Mouse (Mus musculus): ENCODE measurements around the gene Gpr55.
A peak's percentile ranks its signal among the peaks of the same experiment; 100 is the strongest.
"Not testable (repeated sequence)": the region's sequence is repeated elsewhere in the genome, so short reads cannot be mapped to it uniquely, and the experiment has no call there.

Gene Gpr55

GRCm38 (mm10) chr1:85960873-85961272 is at the start of gene Gpr55:
Gpr55 (minus strand) TSS chr1:85961007.
- no peak for DNase-seq (ENCODE audit: low read depth, low spot score)

GRCm38 (mm10) chr1:86007778-86008177 is 47.0 kb upstream of the Gpr55 start:
- DNase-seq (ENCODE audit: low read depth, low spot score) = peak; percentile 93

GRCm38 (mm10) chr1:86006040-86006439 is 45.2 kb upstream of the Gpr55 start:
- DNase-seq (ENCODE audit: low read depth, low spot score) = no peak

GRCm38 (mm10) chr1:86005540-86005939 is 44.7 kb upstream of the Gpr55 start:
- DNase-seq (ENCODE audit: low read depth, low spot score) = no peak

GRCm38 (mm10) chr1:85999853-86000570 is 39.2 kb upstream of the Gpr55 start:
- no peak for DNase-seq (ENCODE audit: low read depth, low spot score)

GRCm38 (mm10) chr1:85998012-85998411 is 37.2 kb upstream of the Gpr55 start:
- no peak for DNase-seq (ENCODE audit: low read depth, low spot score)

GRCm38 (mm10) chr1:85997221-85997620 is 36.4 kb upstream of the Gpr55 start:
- DNase-seq (ENCODE audit: low read depth, low spot score) = no peak

- DNase-seq (ENCODE audit: low read depth, low spot score) = no peak
Measured at GRCm38 (mm10) chr1:85993541-85993940, 32.7 kb upstream of the Gpr55 start.

GRCm38 (mm10) chr1:85992175-85992574 is 31.4 kb upstream of the Gpr55 start:
- no peak for DNase-seq (ENCODE audit: low read depth, low spot score)

- not testable (repeated sequence) for DNase-seq (ENCODE audit: low read depth, low spot score)
Measured at GRCm38 (mm10) chr1:85988882-85989281, 28.1 kb upstream of the Gpr55 start.

GRCm38 (mm10) chr1:85988351-85988750 is 27.5 kb upstream of the Gpr55 start:
- no peak for DNase-seq (ENCODE audit: low read depth, low spot score)

- DNase-seq (ENCODE audit: low read depth, low spot score) = no peak
Measured at GRCm38 (mm10) chr1:85985784-85986183, 25.0 kb upstream of the Gpr55 start.

- DNase-seq (ENCODE audit: low read depth, low spot score) = no peak
Measured at GRCm38 (mm10) chr1:85981738-85982357, 21.0 kb upstream of the Gpr55 start.

- no peak for DNase-seq (ENCODE audit: low read depth, low spot score)
Measured at GRCm38 (mm10) chr1:85977709-85978108, 16.9 kb upstream of the Gpr55 start.

GRCm38 (mm10) chr1:85973468-85973877 is 12.7 kb upstream of the Gpr55 start:
- DNase-seq (ENCODE audit: low read depth, low spot score) = no peak

GRCm38 (mm10) chr1:85972341-85972740 is 11.5 kb upstream of the Gpr55 start:
- DNase-seq (ENCODE audit: low read depth, low spot score) = no peak

- no peak for DNase-seq (ENCODE audit: low read depth, low spot score)
Measured at GRCm38 (mm10) chr1:85971070-85971469, 10.3 kb upstream of the Gpr55 start.

GRCm38 (mm10) chr1:85969519-85969918 is 8.7 kb upstream of the Gpr55 start:
- no peak for DNase-seq (ENCODE audit: low read depth, low spot score)

- no peak for DNase-seq (ENCODE audit: low read depth, low spot score)
Measured at GRCm38 (mm10) chr1:85969081-85969480, 8.3 kb upstream of the Gpr55 start.

- no peak for DNase-seq (ENCODE audit: low read depth, low spot score)
Measured at GRCm38 (mm10) chr1:85965856-85966255, 5.0 kb upstream of the Gpr55 start.

GRCm38 (mm10) chr1:85962081-85962480 is 1.3 kb upstream of the Gpr55 start:
- DNase-seq (ENCODE audit: low read depth, low spot score) = no peak

GRCm38 (mm10) chr1:85959889-85960276 is 924 bp downstream of the Gpr55 start:
- DNase-seq (ENCODE audit: low read depth, low spot score) = no peak

GRCm38 (mm10) chr1:85959129-85959888 is 1.5 kb downstream of the Gpr55 start:
- DNase-seq (ENCODE audit: low read depth, low spot score) = no peak
